Mouse (Mus musculus): ENCODE measurements around the gene Otoa. TPM values are rescaled to one million over a fixed set of nuclear protein-coding genes. Genes with fewer than 3 reads are reported as not detected.

Otoa gene
- 0.12 and 0.38 TPM in 2 replicates for polyA plus RNA-seq (2012; rRNA removed)

DNA sequence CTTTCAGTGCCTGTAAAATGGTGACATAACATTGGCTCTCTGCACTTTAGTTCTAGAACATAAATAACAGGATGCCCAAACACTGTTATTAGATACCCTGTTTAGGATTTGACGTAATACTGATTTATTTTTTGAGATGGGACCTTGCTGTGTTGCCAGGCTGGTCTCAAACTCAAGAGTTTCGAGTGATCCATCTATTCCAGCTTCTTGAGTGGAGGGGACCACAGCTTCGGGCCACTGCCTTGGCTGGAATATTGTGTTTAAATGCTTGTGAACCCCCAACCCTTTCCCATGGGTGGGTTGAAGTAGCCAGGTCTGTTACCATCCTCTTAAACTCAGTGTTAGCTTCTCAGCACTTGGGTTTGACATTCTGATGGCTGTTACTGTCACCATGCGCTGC lies at the start of gene Otoa:
Gene Otoa, plus strand, starts transcription at position 301 of the 400 bp plus-strand sequence.
- WGBS = 86% methylated on average over 4 of the region's 4 CpGs
- no peak for DNase-seq (ENCODE audit: low read depth, low spot score)

DNA sequence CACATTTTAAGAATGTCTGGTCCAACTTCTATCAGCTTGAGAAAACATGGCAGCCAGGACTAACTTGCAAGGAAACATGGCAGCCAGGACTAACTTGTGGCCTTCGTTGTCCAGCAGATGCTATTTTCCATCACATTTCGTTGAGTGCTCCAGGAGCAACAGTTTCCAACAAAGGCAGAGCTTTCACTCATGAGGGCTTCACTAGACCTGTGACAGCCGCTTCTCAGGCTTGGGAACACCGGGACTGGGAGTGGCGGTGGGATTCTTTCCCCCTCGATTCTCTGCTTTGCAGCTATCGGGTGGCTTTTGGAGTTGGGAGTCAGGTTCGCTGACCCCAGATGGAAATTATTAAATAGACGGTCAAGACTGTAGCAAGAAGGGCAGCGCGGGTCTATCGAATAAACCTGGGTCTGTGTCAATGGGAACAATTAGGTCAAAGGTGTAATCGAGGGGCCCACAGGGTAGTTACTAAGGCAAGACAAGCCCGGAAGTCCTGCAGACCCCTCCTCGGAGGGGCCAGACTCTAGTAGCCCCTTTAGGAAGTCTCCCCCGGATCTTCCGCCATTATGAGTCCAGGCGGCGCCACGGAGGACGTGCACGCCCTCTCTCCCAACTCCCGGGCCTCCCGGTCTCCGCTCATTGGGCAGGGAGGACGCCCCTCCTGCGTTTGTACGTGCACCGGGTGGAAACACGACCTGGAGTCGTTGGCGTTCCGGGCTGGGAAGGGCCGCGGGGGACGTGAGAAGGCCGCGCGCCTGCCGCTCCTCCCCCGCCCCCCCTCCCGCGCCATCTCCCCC lies 47.4 kb upstream of the Otoa start, which contains the start of gene Mettl9:
Gene Mettl9, plus strand, starts transcription at position 590 of the 797 bp plus-strand sequence.
- DNase-seq (ENCODE audit: low read depth, low spot score) = no peak
- 2% methylated on average over 43 of the region's 43 CpGs for WGBS

DNA sequence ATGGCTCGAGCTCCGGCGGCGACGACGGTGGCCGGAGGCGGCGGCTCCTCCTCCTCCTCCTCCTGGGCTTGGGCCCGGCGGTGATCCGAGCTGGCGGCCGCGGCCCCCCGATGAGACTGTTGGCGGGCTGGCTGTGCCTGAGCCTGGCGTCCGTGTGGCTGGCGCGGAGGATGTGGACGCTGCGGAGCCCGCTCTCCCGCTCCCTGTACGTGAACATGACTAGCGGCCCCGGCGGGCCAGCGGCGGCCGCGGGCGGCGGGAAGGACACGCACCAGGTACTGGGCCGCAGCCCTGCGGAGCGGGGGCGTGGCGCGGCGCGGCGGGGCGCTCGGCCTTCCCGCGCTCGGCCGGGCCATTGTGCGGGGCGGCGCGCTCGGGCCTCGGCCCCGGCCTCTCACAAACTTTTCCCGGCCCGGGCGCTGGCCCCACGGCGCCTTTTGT lies 46.7 kb upstream of the Otoa start:
- 1% methylated on average over 63 of the region's 63 CpGs for WGBS

DNA sequence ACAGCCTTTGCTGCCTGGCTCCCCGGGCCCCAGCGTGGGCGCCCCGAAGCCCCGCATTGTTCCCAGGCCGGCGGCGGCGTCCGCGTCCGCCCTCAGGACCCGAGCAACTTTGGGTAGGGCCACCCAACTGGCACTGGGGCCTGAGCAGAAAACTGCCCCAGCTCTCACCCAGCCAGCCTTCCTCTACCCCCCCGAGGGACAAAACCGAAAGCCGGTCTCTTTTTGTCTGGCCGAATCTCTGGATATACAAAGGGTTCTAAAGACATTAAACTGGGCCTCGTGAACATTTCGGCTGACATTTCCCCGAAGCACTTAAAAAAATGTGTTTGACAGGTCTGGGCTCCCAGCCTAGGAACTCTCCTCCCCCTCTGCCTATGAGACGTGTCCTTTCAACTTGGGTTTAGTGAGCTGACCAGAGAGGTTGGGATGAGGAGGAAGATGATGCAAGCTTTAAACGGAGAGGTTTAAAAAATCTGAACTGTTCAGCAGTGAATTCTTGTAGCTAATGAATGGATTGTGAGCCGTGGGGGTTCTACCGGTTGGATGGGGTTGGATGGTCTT lies 46.2 kb upstream of the Otoa start:
- WGBS = under 1% methylated on average over 24 of the region's 24 CpGs
- DNase-seq (ENCODE audit: low read depth, low spot score) = no peak

More for the DNA sequence above, 46.7 kb upstream of the Otoa start:
- DNase-seq (ENCODE audit: low read depth, low spot score) = no peak

DNA sequence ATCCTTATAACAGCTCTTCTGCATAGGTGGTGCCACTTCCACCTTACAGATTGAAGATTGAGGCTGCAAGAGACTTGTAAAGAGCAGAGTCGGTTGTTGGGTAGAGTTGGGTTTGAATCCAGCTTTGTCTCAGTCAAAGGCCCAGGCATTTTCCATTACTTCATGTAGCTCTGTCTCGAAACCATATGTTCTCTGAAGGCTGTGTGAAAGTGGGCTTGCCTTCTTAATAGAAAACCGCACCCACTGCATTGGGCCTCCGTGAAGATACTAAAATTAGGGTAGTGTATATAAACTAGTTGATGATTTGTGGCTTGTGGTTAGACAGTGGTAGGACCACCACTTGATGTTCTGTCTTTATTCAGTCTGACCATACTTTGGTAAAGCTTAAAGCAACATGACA lies 40.9 kb upstream of the Otoa start:
- WGBS = 60% methylated on average over 4 of the region's 4 CpGs
- DNase-seq (ENCODE audit: low read depth, low spot score) = no peak

DNA sequence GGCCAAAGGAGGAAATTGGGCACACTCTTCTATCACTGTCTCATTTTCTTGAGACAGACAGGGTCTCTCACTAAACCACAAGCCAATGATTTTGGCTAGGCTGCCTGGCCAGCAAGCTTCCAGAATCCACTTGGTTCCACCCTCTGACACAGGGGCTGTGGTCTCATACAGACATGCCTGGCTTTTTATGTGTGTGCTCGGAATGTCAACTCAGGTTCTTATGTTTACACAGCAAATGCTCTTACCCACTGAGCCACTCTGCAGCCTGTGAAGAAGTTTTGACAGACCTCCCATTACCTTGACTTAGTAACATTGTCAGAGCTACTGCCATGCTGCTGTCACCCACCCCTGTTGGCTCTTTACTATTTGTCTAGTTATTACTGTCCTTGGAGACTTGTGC lies 39.5 kb upstream of the Otoa start:
- WGBS = 33% methylated on average over 1 of the region's 1 CpGs

DNA sequence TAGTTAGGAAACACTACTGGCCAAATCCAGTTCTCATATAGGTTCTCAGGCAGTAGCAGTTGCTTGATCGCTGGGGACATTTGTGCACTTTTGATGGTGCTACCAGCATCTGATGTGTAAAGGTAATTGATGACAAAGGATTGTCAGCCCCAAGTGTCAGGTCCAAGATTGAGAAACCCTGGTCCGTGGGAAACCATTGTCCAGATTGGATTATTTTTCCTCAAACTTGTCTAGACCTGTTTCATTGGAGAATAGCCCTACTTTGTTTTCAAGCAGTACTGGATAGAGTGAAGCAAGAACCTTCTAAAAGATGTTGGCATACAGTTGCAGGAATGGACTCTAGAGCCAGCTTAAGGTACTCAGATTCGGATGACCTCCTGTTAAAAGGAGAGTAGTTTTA lies 38.4 kb upstream of the Otoa start:
- 82% methylated on average over 3 of the region's 3 CpGs for WGBS

More for the DNA sequence above, 39.5 kb upstream of the Otoa start:
- no peak for DNase-seq (ENCODE audit: low read depth, low spot score)

DNA sequence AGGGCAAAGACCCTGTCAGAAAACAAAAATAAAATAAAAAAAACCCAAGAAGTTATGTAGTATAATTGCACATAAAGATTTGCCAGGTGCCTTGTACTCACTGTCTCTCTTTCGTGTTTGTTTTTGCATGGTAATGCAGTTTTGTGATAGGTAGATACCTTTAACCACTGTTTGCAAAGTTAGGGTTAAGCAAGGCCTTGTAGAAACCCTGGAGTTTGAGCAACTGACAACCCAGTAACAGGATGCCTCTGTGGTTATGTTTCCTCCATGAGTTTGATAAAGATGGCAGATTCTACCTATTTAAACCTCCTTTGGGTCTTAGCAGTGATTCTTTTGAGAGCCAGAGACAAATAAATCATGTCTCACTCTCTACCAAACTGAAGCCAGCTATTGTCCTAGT lies 37.9 kb upstream of the Otoa start:
- WGBS = 48% methylated on average over 1 of the region's 1 CpGs
- DNase-seq (ENCODE audit: low read depth, low spot score) = no peak

More for the DNA sequence above, 38.4 kb upstream of the Otoa start:
- DNase-seq (ENCODE audit: low read depth, low spot score) = no peak

DNA sequence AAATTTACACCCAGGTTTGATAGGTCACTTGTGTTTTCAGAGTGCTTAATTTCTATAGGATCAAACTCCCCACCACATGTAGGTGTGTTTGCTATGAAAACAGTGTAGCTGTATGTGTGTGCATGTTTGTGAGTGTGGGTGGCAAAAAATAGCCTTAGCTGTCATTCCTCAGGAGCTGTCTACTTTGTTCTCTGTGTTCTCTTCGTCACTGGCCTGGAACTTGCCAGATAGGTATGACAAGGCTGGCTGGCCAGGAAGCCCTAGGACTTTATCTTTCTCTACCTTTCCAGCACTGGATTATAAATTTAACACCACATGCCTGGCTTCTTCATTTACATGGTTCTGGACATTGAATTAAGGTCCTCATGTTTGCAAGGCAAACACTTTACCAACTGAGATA lies 37.2 kb upstream of the Otoa start:
- whole genome bisulfite sequencing = 63% methylated on average over 1 of the region's 1 CpGs
- no peak for DNase-seq (ENCODE audit: low read depth, low spot score)

DNA sequence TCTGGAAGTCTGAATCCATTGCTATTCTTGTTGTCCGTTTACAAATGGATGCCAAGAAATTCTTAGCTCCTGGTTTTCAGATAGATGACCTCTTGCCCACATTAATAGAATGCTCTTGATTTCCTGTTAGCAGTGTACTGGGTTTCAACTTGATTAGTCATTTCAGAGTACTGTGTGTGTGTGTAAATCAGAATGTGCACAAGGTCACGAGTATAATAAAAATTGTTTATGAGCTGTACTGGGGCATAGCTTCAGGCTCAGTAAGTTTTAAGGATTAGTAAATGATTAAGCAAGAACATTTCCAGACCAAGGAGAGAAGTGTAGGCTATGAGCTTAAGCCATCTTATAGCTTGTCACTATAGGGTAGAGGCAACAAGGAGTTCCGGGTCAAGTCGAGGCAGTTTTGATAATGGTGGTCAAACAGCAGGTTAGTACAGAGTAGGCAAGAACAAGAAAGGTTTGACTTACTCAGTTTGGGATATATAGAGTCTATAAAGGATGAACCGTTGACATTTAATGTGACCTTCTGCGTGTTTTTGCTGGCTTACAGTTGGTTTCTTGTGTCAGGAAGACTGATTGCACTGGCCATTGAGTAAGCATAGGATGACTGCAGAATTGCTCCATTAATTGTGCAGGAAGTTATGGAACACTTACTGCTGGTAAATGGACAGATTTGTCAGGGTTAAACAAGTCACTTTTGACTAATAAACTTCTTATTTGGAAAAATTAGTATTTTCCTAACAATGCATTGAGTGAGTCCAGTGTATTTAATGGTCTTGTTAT lies 35.6 kb upstream of the Otoa start:
- DNase-seq (ENCODE audit: low read depth, low spot score) = no peak
- WGBS = 24% methylated on average over 6 of the region's 6 CpGs

DNA sequence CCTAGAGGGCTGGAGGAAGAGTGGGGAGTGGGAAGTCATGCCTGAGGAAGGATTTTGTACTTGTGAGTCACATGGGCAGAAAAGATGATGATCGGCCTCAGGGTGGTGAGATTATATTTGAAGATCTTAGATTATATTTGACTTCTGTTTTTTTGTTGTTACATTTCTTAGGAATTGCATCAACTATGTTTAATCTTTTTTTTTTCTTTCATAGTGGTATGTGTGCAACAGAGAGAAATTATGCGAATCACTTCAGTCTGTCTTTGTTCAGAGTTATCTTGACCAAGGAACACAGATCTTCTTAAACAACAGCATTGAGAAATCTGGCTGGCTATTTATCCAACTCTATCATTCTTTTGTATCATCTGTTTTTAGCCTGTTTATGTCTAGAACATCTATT lies 33.8 kb upstream of the Otoa start:
- WGBS = 85% methylated on average over 2 of the region's 2 CpGs
- DNase-seq (ENCODE audit: low read depth, low spot score) = no peak

DNA sequence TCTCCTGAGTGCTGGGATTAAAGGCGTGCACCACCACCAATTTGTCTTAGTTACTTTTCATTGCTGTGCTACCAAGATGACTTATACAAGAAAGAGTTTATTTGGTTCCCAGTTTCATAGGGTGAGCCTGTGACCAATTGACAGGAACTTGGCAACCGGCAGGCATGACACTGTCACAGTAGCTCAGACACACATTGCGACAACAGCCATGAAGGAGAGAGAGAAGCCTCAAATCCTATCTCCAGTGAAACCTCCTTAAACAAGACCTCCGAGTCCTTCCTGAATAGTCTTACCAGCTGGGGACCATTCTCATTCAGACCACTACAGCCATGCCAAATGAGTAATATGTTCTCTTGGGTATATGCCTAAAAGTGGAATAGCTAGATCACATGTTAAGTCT lies 28.4 kb upstream of the Otoa start:
- DNase-seq (ENCODE audit: low read depth, low spot score) = no peak
- whole genome bisulfite sequencing = 88% methylated on average over 4 of the region's 4 CpGs

DNA sequence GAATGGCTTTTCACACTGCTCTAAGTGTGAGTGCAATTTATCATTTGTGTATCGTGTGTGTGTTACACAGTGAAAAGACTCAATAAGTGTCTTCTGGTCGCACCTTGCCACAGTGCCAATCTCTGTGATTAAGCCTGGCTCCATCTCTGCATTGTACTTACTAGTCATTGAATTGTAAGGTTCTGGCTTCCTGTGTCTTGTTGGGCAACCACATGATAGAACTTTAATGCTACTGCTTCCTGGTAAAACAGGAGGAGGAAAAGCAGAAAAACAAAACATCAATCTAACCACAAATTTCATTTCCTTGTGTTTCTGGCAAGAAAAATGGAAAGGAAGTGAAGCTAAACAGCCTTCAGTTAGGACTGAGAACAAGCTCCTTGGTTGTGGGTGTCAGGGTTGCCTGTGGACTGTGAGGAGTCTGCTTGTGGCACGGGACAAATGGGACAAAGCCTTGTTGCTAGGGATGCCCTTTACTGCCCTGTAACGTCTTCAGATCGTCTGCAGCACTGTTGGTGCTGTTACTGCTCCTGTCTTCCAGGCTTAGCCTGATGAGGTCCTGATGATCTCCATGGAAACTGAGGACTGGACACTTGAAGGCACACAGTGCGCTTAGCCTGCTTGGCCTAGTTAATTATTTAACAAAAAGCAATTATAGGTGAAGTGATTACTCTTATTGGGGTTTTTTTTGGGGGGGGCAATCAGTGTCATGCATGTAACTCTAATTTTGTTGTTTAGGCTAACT lies 21.8 kb upstream of the Otoa start:
- 39% methylated on average over 6 of the region's 6 CpGs for WGBS
- no peak for DNase-seq (ENCODE audit: low read depth, low spot score)

DNA sequence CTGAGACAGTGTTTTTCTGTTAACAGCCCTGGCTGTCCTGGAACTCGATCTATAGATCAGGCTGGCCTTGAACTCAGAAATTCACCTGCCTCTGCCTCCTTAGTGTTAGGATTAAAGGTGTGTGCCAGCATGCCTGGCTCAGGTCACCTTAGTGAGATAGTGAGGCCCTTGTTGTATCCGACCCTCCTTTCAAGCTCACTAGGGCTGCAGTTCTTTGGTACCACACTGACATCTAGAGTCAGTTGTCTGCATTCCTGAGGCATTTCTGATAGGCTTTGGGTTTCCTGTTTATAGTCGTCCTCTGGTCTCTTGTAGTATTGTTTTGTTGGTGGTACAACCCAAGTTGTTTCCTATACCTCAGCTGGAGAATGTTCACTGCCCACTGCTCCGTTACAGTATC lies 17.1 kb upstream of the Otoa start:
- DNase-seq (ENCODE audit: low read depth, low spot score) = no peak
- 48% methylated on average over 4 of the region's 4 CpGs for WGBS

DNA sequence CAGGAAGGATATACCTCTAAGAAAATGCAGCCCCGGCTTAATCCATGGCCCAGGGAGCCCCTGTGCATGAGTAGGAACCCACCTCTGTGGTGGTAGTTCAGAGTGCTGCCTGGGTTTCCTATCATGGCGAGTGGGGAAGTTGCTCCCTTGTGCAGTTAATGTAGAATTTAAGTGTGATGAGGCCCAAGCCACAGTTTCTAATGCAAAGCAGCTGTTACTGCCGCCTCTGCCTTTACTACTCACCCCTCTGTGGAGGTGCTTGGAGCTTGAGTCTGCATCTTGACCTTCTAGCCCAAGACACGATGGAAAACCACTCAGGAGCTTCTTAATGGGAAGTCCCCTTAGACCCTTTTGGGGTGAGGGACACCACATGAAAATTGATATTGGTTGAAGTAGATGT lies 10.2 kb upstream of the Otoa start:
- WGBS = 87% methylated on average over 4 of the region's 4 CpGs

DNA sequence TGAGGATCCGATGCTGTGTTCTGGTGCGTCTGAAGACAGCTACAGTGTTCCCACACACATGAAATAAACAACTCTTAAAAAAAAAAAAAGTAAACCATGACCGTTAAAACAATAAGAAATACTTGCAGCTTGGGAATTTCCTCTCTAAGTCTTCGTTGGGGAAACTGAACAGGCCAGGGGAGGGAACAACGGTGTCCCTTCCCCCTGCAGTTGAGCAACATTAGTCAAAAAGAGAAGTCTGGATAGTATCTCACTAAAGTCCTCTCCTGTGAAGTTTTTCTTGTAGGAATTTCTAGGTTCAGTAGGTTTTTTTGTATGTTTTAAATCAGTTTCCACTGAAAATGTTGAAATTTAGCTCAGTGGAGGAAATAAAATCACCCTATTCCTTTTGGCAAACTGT lies 8.9 kb upstream of the Otoa start:
- 65% methylated on average over 5 of the region's 5 CpGs for WGBS
- no peak for DNase-seq (ENCODE audit: low read depth, low spot score)

More for the DNA sequence above, 10.2 kb upstream of the Otoa start:
- no peak for DNase-seq (ENCODE audit: low read depth, low spot score)

DNA sequence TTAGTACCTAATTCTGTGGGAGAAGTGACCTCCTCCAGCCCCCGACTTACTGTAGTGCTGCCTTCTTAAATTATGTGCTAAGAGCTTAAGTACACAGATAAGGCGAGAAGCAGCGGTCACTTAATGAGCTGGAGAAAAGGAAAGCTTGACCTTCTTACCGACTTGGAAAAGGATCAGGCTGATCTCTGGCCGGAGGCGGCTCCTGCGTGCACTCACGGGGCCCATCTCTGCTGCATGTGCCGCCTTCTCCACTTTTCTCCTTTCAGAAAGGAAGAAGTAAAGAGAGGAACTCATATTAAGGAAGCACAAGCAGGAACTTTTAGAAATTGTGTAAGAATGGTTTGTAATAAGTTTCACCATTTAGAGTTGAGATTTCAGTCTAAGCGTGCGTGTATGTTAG lies 7.2 kb upstream of the Otoa start, which contains the start of gene Igsf6:
Gene Igsf6, minus strand, starts transcription at position 292 of the 400 bp plus-strand sequence.
- 63% methylated on average over 11 of the region's 11 CpGs for WGBS
- no peak for DNase-seq (ENCODE audit: low read depth, low spot score)

DNA sequence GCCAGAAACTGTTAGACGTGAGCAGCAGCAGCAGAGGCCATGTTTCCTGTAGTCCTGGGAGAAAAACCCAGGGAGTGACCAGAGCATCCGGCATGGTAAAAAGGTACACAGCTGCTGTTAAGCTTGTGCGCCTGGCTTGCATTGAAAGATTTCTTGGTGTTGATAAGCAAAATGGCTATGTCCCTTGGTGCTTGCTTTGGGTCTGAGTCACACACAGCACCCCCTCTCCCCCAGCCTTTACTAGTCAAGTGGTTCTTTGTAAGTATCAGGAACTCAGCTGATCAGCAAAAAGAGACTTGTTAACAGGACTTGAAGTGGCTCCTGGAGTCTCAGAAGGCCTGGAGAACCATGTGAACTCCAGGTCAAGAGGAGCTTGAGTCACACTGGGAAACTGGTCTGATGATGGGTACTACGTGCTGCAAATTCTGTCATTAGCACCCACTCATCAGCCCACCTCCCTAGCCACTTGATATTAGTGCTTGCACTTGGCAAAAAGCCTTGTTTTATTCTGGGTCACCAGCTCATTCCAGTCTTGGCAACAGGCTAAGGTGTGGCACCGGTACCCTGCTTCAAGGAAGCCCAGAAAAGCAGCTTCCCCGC lies 6.5 kb upstream of the Otoa start:
- no peak for DNase-seq (ENCODE audit: low read depth, low spot score)
- 64% methylated on average over 6 of the region's 6 CpGs for WGBS

DNA sequence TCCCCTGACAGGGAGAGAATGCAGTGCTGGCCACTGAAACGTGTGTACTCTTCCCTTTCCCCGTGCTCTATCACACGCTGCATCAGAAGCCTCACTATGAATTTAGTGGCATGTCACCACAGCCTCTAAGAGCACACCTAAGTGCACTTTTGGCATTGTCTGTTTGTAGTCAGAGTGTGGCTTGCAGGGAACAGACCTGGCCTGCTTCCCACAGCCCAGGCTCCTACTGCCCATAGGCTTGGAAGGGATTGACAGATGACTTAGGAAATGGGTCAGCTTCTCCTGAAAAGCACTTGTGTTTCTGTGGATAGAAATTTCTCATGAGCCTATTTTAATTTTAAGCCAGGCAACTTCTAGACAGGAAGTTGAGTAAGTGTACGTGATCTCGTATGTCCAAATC lies 6.0 kb upstream of the Otoa start:
- 55% methylated on average over 5 of the region's 5 CpGs for WGBS
- no peak for DNase-seq (ENCODE audit: low read depth, low spot score)

All from large intestine, adult 2 months (tissue).